Mouse (Mus musculus) midbrain, embryonic 16.5 days (tissue): ENCODE data around the gene Atg3. TPM values are rescaled to one million over a fixed set of nuclear protein-coding genes. Genes with fewer than 3 reads are reported as not detected.

Experiments used
- ATAC-seq: fragments of 200-750 bp; cut with Nextera tagmentation; 2 replicates; pipeline ENCODE4 v1.8.0; 2017; ENCODE audit warnings: moderate TSS enrichment
- H3K27ac ChIP-seq: fragments of 300-500 bp; sonication (generic); 2 replicates; pipeline ENCODE4 v1.5.1; 2014; ENCODE audit warnings: mild to moderate bottlenecking, low read length, mixed read lengths
- H3K27me3 ChIP-seq: fragments of 300-500 bp; sonication (generic); 2 replicates; pipeline ENCODE4 v1.6.1; 2014; ENCODE audit warnings: low read depth, low read length, mixed read lengths; ENCODE audit not compliant: control insufficient read depth, insufficient read depth
- H3K36me3 ChIP-seq: fragments of 300-500 bp; sonication (generic); 2 replicates; pipeline ENCODE4 v1.6.1; 2014; ENCODE audit warnings: mild to moderate bottlenecking, low read length, moderate library complexity, mixed read lengths; ENCODE audit not compliant: control insufficient read depth, insufficient read depth
- H3K4me1 ChIP-seq: fragments of 300-500 bp; sonication (generic); 2 replicates; pipeline ENCODE4 v1.6.1; 2014; ENCODE audit warnings: mild to moderate bottlenecking, low read length, mixed read lengths; ENCODE audit not compliant: control insufficient read depth, insufficient read depth
- H3K4me2 ChIP-seq: fragments of 300-500 bp; sonication (generic); 2 replicates; pipeline ENCODE4 v1.6.1; 2014; ENCODE audit warnings: mild to moderate bottlenecking, low read length, mixed read lengths
- H3K4me3 ChIP-seq: fragments of 300-500 bp; sonication (generic); 2 replicates; pipeline ENCODE4 v1.5.1; 2014; ENCODE audit warnings: low read depth, mild to moderate bottlenecking, low read length, moderate library complexity, mixed read lengths
- H3K9ac ChIP-seq: fragments of 300-500 bp; sonication (generic); 2 replicates; pipeline ENCODE4 v1.6.1; 2014; ENCODE audit warnings: low read depth, low read length, mixed read lengths
- H3K9me3 ChIP-seq: fragments of 300-500 bp; sonication (generic); replicated peaks from 2 replicates; pipeline ENCODE4 v1.6.1; 2014; ENCODE audit warnings: mild to moderate bottlenecking, low read length, mixed read lengths; ENCODE audit not compliant: control insufficient read depth, poor library complexity, severe bottlenecking
- WGBS: fragments of 180-500 bp; shearing (Covaris S2); extraction: QIAGEN DNeasy Blood & Tissue Kit; methylation state at CpG from one replicate; pipeline ENCODE4 v1.1.7; 2014; 5-methylcytosine and 5-hydroxymethylcytosine counted together
- polyA plus RNA-seq: library from polyadenylated mRNA; unstranded; fragments of >200 nt; fragmentation: Nextera tagmentation; extraction: Ambion mirVana; gene quantifications from 2 replicates; pipeline ENCODE4 v1.2.1, GENCODE M21; 2015

Gene Atg3
- polyA plus RNA-seq, 1 experiment from 2014 or later, result 47.5 TPM

DNA sequence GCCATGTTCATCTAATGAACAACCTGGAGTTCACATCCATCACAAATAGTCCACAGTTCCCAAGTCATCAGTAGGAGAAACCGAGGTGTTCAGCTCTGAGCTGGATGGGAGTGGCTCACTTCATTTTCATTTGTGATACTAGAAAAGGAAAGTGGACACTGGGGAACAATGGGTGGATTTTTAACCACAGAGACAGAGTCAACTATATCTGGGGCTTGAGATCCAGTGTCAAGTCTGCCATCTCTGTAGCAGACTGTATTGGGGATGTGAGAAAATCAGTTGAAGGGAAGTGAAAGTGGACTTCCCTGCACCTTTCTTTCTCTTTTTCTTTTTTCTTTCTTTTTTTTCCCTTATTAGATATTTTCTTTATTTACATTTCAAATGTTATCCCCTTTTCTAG lies 68.4 kb downstream of the Atg3 start:
- 87% methylated on average over 1 of the region's 1 CpGs for WGBS

DNA sequence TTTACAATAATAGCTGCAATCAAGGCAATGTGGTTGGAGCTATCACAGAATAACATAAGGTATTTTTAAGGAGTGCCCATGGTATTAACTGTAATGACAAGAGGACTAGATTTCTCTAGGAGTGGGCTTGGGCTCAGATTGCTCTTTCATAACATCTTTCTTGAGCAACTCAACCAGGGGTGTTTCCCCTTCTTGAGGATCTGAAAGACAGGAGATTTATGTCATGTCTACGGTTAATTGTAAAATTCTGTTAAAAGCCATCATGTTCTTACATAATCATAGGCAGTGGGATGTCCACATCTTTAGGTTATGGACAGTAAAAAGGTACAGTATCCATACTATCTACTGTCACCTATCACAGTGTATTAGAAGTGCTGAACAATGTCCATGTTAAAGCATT lies 72.7 kb downstream of the Atg3 start:
- Histone ChIP-seq H3K36me3 (no peaks in the 10 kb centered on the region), H3K27ac (no peak overlapping the region), H3K4me1 (no peaks in the 10 kb centered on the region), H3K9ac (no peak overlapping the region), H3K4me3 (no peak overlapping the region), H3K27me3 (no peaks in the 10 kb centered on the region), H3K9me3 (no peaks in the 10 kb centered on the region), H3K4me2 (no peak overlapping the region)
- 87% methylated on average over 1 of the region's 1 CpGs for WGBS
- no peak for ATAC-seq

More for the DNA sequence above, 68.4 kb downstream of the Atg3 start:
- Histone ChIP-seq H3K4me2 (no peak overlapping the region), H3K4me1 (no peaks in the 10 kb centered on the region), H3K4me3 (no peak overlapping the region), H3K9me3 (no peaks in the 10 kb centered on the region), H3K36me3 (no peaks in the 10 kb centered on the region), H3K27me3 (no peaks in the 10 kb centered on the region), H3K9ac (no peak overlapping the region), H3K27ac (no peak overlapping the region)
- no peak for ATAC-seq

DNA sequence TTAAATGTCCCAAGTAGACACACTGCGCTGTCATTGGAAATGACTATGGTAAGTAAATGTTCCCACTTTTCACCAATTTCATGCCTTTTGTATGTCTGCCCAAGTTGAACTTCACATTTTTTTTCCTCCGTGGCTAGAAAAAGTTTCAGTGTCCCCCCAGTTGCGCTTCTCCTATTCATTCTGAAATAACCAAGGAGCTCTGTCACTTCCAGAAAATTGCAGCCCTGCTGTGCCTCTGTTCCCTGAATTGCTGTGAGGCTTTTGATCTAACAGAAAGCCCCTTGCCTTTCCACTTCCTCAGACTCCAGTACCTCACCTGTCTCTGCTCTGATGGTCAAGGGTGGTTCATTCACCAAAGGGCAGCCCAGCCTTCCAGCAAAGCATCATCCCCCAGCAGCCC lies 74.4 kb downstream of the Atg3 start:
- no peaks in the 10 kb centered on the region for H3K9me3 ChIP-seq
- no peak overlapping the region for H3K4me2 ChIP-seq
- WGBS, result 49% methylated on average over 3 of the region's 3 CpGs
- no peaks in the 10 kb centered on the region for H3K36me3 ChIP-seq
- no peak for ATAC-seq
- no peak overlapping the region for H3K27ac ChIP-seq
- no peak overlapping the region for H3K9ac ChIP-seq
- H3K4me1 ChIP-seq, result no peaks in the 10 kb centered on the region
- no peaks in the 10 kb centered on the region for H3K27me3 ChIP-seq
- no peak overlapping the region for H3K4me3 ChIP-seq

Other genes starting within 250 kb of the Atg3 start
- not detected in 2 replicates for gene Cd200r3, start 215.1 kb upstream of the Atg3 start, polyA plus RNA-seq
- gene Ccdc80, start 65.4 kb upstream of the Atg3 start, polyA plus RNA-seq, result 8.2 TPM in 2 replicates
- 34.5 and 38.3 TPM in 2 replicates for gene Slc35a5, start 79 bp upstream of the Atg3 start, polyA plus RNA-seq
- gene Btla, start 65.5 kb downstream of the Atg3 start, polyA plus RNA-seq, result 0.10 TPM in 2 replicates